Mouse (Mus musculus): ENCODE results near the gene Dleu7. TPM values are rescaled to one million over a fixed set of nuclear protein-coding genes. Genes with fewer than 3 reads are reported as not detected.

Dleu7 gene
- total and polyA plus RNA-seq, 2 experiments, result 0.05 TPM; not detected in 1

GRCm38 (mm10) chr14:62251999-62252398, 40.8 kb downstream of the Dleu7 start:
- no peak overlapping the region for H3K27ac ChIP-seq (replicated peaks; ENCODE audit: insufficient read depth, low read depth, low read length)
- DNase-seq (ENCODE audit: extremely low read depth, low read depth, low spot score), result peak; percentile 55
- no peak overlapping the region for H3K4me3 ChIP-seq (ENCODE audit: insufficient read depth, low read depth, low read length)
- H3K27me3 ChIP-seq (ENCODE audit: control insufficient read depth, insufficient read depth, low read length), result no peaks in the 10 kb centered on the region
- peaks cover 7% of the 10 kb centered on the region for H3K4me1 ChIP-seq (ENCODE audit: control insufficient read depth, insufficient read depth, low read length)
- H3K36me3 ChIP-seq (ENCODE audit: control insufficient read depth, insufficient read depth, low read length), result no peaks in the 10 kb centered on the region
- TF ChIP-seq CTCF (IDR thresholded peaks at IDR 0.05; ENCODE audit: low read depth, low read length) (peak; percentile 57), POLR2A (IDR thresholded peaks at IDR 0.05; ENCODE audit: extremely low read depth, insufficient read depth, low read length) (no peak)
- no peaks in the 10 kb centered on the region for H3K79me2 ChIP-seq (ENCODE audit: control insufficient read depth, insufficient read depth, low read length)
- 11% methylated on average over 4 of the region's 4 CpGs for WGBS
- no peak overlapping the region for H3K9ac ChIP-seq (ENCODE audit: low read depth, low read length)

GRCm38 (mm10) chr14:62250046-62250445, 42.8 kb downstream of the Dleu7 start:
- 94% methylated on average over 3 of the region's 3 CpGs for WGBS
- DNase-seq (ENCODE audit: extremely low read depth, low read depth, low spot score), result no peak
- Histone ChIP-seq H3K27ac (replicated peaks; ENCODE audit: insufficient read depth, low read depth, low read length) (no peak overlapping the region), H3K27me3 (ENCODE audit: control insufficient read depth, insufficient read depth, low read length) (no peaks in the 10 kb centered on the region), H3K79me2 (ENCODE audit: control insufficient read depth, insufficient read depth, low read length) (no peaks in the 10 kb centered on the region), H3K4me3 (ENCODE audit: insufficient read depth, low read depth, low read length) (no peak overlapping the region), H3K9ac (ENCODE audit: low read depth, low read length) (no peak overlapping the region), H3K4me1 (ENCODE audit: control insufficient read depth, insufficient read depth, low read length) (peaks cover 7% of the 10 kb centered on the region), H3K36me3 (ENCODE audit: control insufficient read depth, insufficient read depth, low read length) (no peaks in the 10 kb centered on the region)
- no peak for TF ChIP-seq CTCF (IDR thresholded peaks at IDR 0.05; ENCODE audit: low read depth, low read length)
- no peak for TF ChIP-seq POLR2A (IDR thresholded peaks at IDR 0.05; ENCODE audit: extremely low read depth, insufficient read depth, low read length)

GRCm38 (mm10) chr14:62249251-62249650, 43.6 kb downstream of the Dleu7 start:
- H3K79me2 ChIP-seq (ENCODE audit: control insufficient read depth, insufficient read depth, low read length), result no peaks in the 10 kb centered on the region
- peak; percentile 95 for DNase-seq (ENCODE audit: extremely low read depth, low read depth, low spot score)
- no peak overlapping the region for H3K9ac ChIP-seq (ENCODE audit: low read depth, low read length)
- no peak overlapping the region for H3K4me3 ChIP-seq (ENCODE audit: insufficient read depth, low read depth, low read length)
- H3K36me3 ChIP-seq (ENCODE audit: control insufficient read depth, insufficient read depth, low read length), result no peaks in the 10 kb centered on the region
- H3K27me3 ChIP-seq (ENCODE audit: control insufficient read depth, insufficient read depth, low read length), result no peaks in the 10 kb centered on the region
- 0 out of 2 replicates have a peak overlapping the region, but pooled peaks have one; percentile 3 for H3K27ac ChIP-seq (replicated peaks; ENCODE audit: insufficient read depth, low read depth, low read length)
- 19% methylated on average over 2 of the region's 2 CpGs for WGBS
- H3K4me1 ChIP-seq (ENCODE audit: control insufficient read depth, insufficient read depth, low read length), result peaks cover 7% of the 10 kb centered on the region
- TF ChIP-seq CTCF (IDR thresholded peaks at IDR 0.05; ENCODE audit: low read depth, low read length) (no peak), POLR2A (IDR thresholded peaks at IDR 0.05; ENCODE audit: extremely low read depth, insufficient read depth, low read length) (no peak)

- Histone ChIP-seq H3K9ac (ENCODE audit: low read depth, low read length) (no peak overlapping the region), H3K4me1 (ENCODE audit: control insufficient read depth, insufficient read depth, low read length) (peaks cover 7% of the 10 kb centered on the region), H3K79me2 (ENCODE audit: control insufficient read depth, insufficient read depth, low read length) (no peaks in the 10 kb centered on the region), H3K27ac (replicated peaks; ENCODE audit: insufficient read depth, low read depth, low read length) (peak overlapping the region; percentile 3; the same call in 1 of the 2 replicates), H3K27me3 (ENCODE audit: control insufficient read depth, insufficient read depth, low read length) (no peaks in the 10 kb centered on the region), H3K36me3 (ENCODE audit: control insufficient read depth, insufficient read depth, low read length) (no peaks in the 10 kb centered on the region), H3K4me3 (ENCODE audit: insufficient read depth, low read depth, low read length) (no peak overlapping the region)
- TF ChIP-seq POLR2A (IDR thresholded peaks at IDR 0.05; ENCODE audit: extremely low read depth, insufficient read depth, low read length), result no peak
- WGBS, result 55% methylated on average over 10 of the region's 10 CpGs
- DNase-seq (ENCODE audit: extremely low read depth, low read depth, low spot score), result peak; percentile 64
These were observed 44.1 kb downstream of the Dleu7 start for GRCm38 (mm10) chr14:62248796-62249195.

- TF ChIP-seq POLR2A (IDR thresholded peaks at IDR 0.05; ENCODE audit: extremely low read depth, insufficient read depth, low read length) (no peak), CTCF (IDR thresholded peaks at IDR 0.05; ENCODE audit: low read depth, low read length) (no peak)
- WGBS, result 57% methylated on average over 7 of the region's 7 CpGs
- H3K4me1 ChIP-seq (ENCODE audit: control insufficient read depth, insufficient read depth, low read length), result peaks cover 7% of the 10 kb centered on the region
- no peak overlapping the region for H3K9ac ChIP-seq (ENCODE audit: low read depth, low read length)
- H3K79me2 ChIP-seq (ENCODE audit: control insufficient read depth, insufficient read depth, low read length), result no peaks in the 10 kb centered on the region
- no peak overlapping the region for H3K4me3 ChIP-seq (ENCODE audit: insufficient read depth, low read depth, low read length)
- no peak overlapping the region for H3K27ac ChIP-seq (replicated peaks; ENCODE audit: insufficient read depth, low read depth, low read length)
- no peaks in the 10 kb centered on the region for H3K27me3 ChIP-seq (ENCODE audit: control insufficient read depth, insufficient read depth, low read length)
- H3K36me3 ChIP-seq (ENCODE audit: control insufficient read depth, insufficient read depth, low read length), result no peaks in the 10 kb centered on the region
- peak; percentile 91 for DNase-seq (ENCODE audit: extremely low read depth, low read depth, low spot score)
These were observed 44.5 kb downstream of the Dleu7 start for GRCm38 (mm10) chr14:62248345-62248744.

DNA sequence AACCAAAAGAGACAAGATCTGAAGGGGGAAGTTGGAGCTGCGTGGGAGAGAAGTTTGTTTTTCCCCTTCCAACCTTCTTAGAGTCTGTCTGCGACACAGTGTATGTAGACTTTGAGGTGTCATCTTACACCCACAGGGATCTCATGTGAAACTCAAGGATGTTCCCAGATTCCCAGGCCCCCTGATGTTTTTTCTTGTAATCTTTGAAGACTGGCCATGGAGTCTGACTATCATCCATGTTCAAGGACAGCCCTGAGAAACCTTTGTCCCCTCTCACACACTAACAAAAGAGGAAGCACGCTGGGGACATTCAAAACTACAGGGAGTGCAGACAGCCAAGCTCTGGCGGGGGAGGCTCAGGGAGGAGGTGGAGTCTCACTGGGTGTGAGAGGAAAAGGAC, 47.3 kb downstream of the Dleu7 start:
- H3K27ac ChIP-seq (replicated peaks; ENCODE audit: insufficient read depth, low read depth, low read length), result no peak overlapping the region
- no peak overlapping the region for H3K9ac ChIP-seq (ENCODE audit: low read depth, low read length)
- H3K27me3 ChIP-seq (ENCODE audit: control insufficient read depth, insufficient read depth, low read length), result no peaks in the 10 kb centered on the region
- peaks cover 7% of the 10 kb centered on the region for H3K4me1 ChIP-seq (ENCODE audit: control insufficient read depth, insufficient read depth, low read length)
- TF ChIP-seq CTCF (IDR thresholded peaks at IDR 0.05; ENCODE audit: low read depth, low read length), result no peak
- TF ChIP-seq POLR2A (IDR thresholded peaks at IDR 0.05; ENCODE audit: extremely low read depth, insufficient read depth, low read length), result no peak
- no peaks in the 10 kb centered on the region for H3K36me3 ChIP-seq (ENCODE audit: control insufficient read depth, insufficient read depth, low read length)
- WGBS, result 37% methylated on average over 4 of the region's 4 CpGs
- no peaks in the 10 kb centered on the region for H3K79me2 ChIP-seq (ENCODE audit: control insufficient read depth, insufficient read depth, low read length)
- peak; percentile 32 for DNase-seq (ENCODE audit: extremely low read depth, low read depth, low spot score)
- H3K4me3 ChIP-seq (ENCODE audit: insufficient read depth, low read depth, low read length), result no peak overlapping the region
